Mouse (Mus musculus) cerebellum, adult 11-12 months (tissue): ENCODE results near the gene Gm48551.
A peak's percentile ranks its signal among the peaks of the same experiment; 100 is the strongest.

Experiments used
- DNase-seq: peaks from one replicate; pipeline ENCODE4 v3.0.0; 2022

The Gm48551 gene

GRCm38 (mm10) chr10:81384605-81384982 lies 328 bp downstream of the Gm48551 start:
- DNase-seq, result no peak

GRCm38 (mm10) chr10:81385603-81386306 lies 1.5 kb downstream of the Gm48551 start:
- DNase-seq, result no peak

- DNase-seq, result no peak
Observed at GRCm38 (mm10) chr10:81387716-81388115, 3.5 kb downstream of the Gm48551 start.

- no peak for DNase-seq
Observed at GRCm38 (mm10) chr10:81388505-81389055, 4.3 kb downstream of the Gm48551 start, which contains the start of gene Gm48552. TSS of gene Gm48552 (plus strand) at chr10:81389005.

GRCm38 (mm10) chr10:81389373-81389772 lies 5.1 kb downstream of the Gm48551 start:
- DNase-seq, result no peak

- DNase-seq, result peak; percentile 70
Observed at GRCm38 (mm10) chr10:81389801-81390677, 5.8 kb downstream of the Gm48551 start.

GRCm38 (mm10) chr10:81390678-81390965 lies 6.4 kb downstream of the Gm48551 start:
- peak; percentile 55 for DNase-seq

GRCm38 (mm10) chr10:81392270-81392669 lies 8.0 kb downstream of the Gm48551 start:
- no peak for DNase-seq

GRCm38 (mm10) chr10:81392781-81393185 lies 8.5 kb downstream of the Gm48551 start, which contains the start of gene Smim24:
TSS of gene Smim24 (plus strand) at chr10:81393051.
- DNase-seq, result no peak

- no peak for DNase-seq
Observed at GRCm38 (mm10) chr10:81393456-81394063, 9.3 kb downstream of the Gm48551 start.

- DNase-seq, result peak; percentile 70
Observed at GRCm38 (mm10) chr10:81395127-81395526, 10.9 kb downstream of the Gm48551 start.

GRCm38 (mm10) chr10:81395865-81396264 lies 11.6 kb downstream of the Gm48551 start:
- no peak for DNase-seq

- DNase-seq, result no peak
Observed at GRCm38 (mm10) chr10:81396749-81397148, 12.5 kb downstream of the Gm48551 start.

GRCm38 (mm10) chr10:81399296-81399695 lies 15.0 kb downstream of the Gm48551 start:
- peak; percentile 76 for DNase-seq

GRCm38 (mm10) chr10:81399798-81400308 lies 15.6 kb downstream of the Gm48551 start:
- DNase-seq, result peak; percentile 74

GRCm38 (mm10) chr10:81400371-81401204 lies 16.3 kb downstream of the Gm48551 start:
- peak; percentile 95 for DNase-seq

GRCm38 (mm10) chr10:81401205-81401520 lies 16.9 kb downstream of the Gm48551 start:
- no peak for DNase-seq

- peak; percentile 78 for DNase-seq
Observed at GRCm38 (mm10) chr10:81401521-81402226, 17.4 kb downstream of the Gm48551 start.

GRCm38 (mm10) chr10:81402227-81402765 lies 18.0 kb downstream of the Gm48551 start:
- no peak for DNase-seq

- DNase-seq, result no peak
Observed at GRCm38 (mm10) chr10:81403511-81403910, 19.2 kb downstream of the Gm48551 start.

GRCm38 (mm10) chr10:81404082-81404481 lies 19.8 kb downstream of the Gm48551 start:
- no peak for DNase-seq
